Mouse (Mus musculus) erythroblast, embryonic 14.5 days (primary cell): ENCODE data around the gene Pdhb. TPM values are rescaled to one million over a fixed set of nuclear protein-coding genes. Genes with fewer than 3 reads are reported as not detected.

Experiments used
- H3K27me3 ChIP-seq: 2 replicates; pipeline ENCODE4 v1.6.1; 2012; ENCODE audit warnings: inconsistent platforms; ENCODE audit not compliant: control insufficient read depth
- H3K36me3 ChIP-seq: 2 replicates; pipeline ENCODE4 v1.6.1; 2012; ENCODE audit warnings: mild to moderate bottlenecking, inconsistent platforms; ENCODE audit not compliant: control insufficient read depth
- H3K4me1 ChIP-seq: 2 replicates; pipeline ENCODE4 v1.6.1; 2012; ENCODE audit warnings: inconsistent platforms; ENCODE audit not compliant: control insufficient read depth
- H3K4me3 ChIP-seq: replicated peaks from 2 replicates; pipeline ENCODE3; 2012; ENCODE audit warnings: moderate library complexity, mild to moderate bottlenecking, inconsistent platforms
- H3K9me3 ChIP-seq: 2 replicates; pipeline ENCODE4 v1.6.1; 2012; ENCODE audit warnings: low read length, inconsistent platforms, mixed read lengths; ENCODE audit not compliant: control insufficient read depth
- GATA1 ChIP-seq: IDR thresholded peaks from 2 replicates; pipeline ENCODE4 v1.6.1; 2012; ENCODE audit warnings: low read length, inconsistent platforms, mixed read lengths
- TAL1 ChIP-seq: IDR thresholded peaks from 3 replicates; pipeline ENCODE4 v1.6.1; 2012; ENCODE audit warnings: low read length, inconsistent platforms, mixed read lengths
- polyA plus RNA-seq: library from polyadenylated mRNA; stranded (reverse); fragments of >175 nt; gene quantifications from 2 replicates; pipeline ENCODE4 v1.2.3, GENCODE M21; 2012

Pdhb gene
- 4.1 and 7.8 TPM in 2 replicates for polyA plus RNA-seq

- TF ChIP-seq TAL1 (0 out of 3 replicates have a peak, but pooled peaks have one; percentile 18), GATA1 (peak; percentile 56; the same call in 1 of the 2 replicates)
- Histone ChIP-seq H3K9me3 (no peaks in the 10 kb centered on the region), H3K4me3 (peak within 1 kb of the TSS; percentile 99), H3K4me1 (peaks cover 28% of the 10 kb centered on the region), H3K36me3 (peaks cover 38% of the 10 kb centered on the region), H3K27me3 (no peaks in the 10 kb centered on the region)
Observed at GRCm38 (mm10) chr14:8172507-8173410, at the start of gene Pdhb. Pdhb (minus strand) TSS chr14:8173025.

- peaks cover 8% of the 10 kb centered on the region for H3K36me3 ChIP-seq
- H3K9me3 ChIP-seq = no peaks in the 10 kb centered on the region
- H3K4me1 ChIP-seq = peaks cover 34% of the 10 kb centered on the region
- no peaks in the 10 kb centered on the region for H3K27me3 ChIP-seq
- H3K4me3 ChIP-seq = no peak overlapping the region
- TF ChIP-seq GATA1 = no peak
- no peak for TF ChIP-seq TAL1
Observed at GRCm38 (mm10) chr14:8222561-8222960, 49.7 kb upstream of the Pdhb start.

GRCm38 (mm10) chr14:8220912-8221311 lies 48.1 kb upstream of the Pdhb start:
- TF ChIP-seq TAL1 (no peak), GATA1 (no peak)
- Histone ChIP-seq H3K4me1 (peaks cover 37% of the 10 kb centered on the region), H3K36me3 (peaks cover 8% of the 10 kb centered on the region), H3K9me3 (no peaks in the 10 kb centered on the region), H3K27me3 (no peaks in the 10 kb centered on the region), H3K4me3 (no peak overlapping the region)

GRCm38 (mm10) chr14:8220306-8220705 lies 47.5 kb upstream of the Pdhb start:
- Histone ChIP-seq H3K36me3 (peaks cover 8% of the 10 kb centered on the region), H3K27me3 (peaks cover 3% of the 10 kb centered on the region), H3K4me1 (peaks cover 41% of the 10 kb centered on the region), H3K9me3 (no peaks in the 10 kb centered on the region), H3K4me3 (no peak overlapping the region)
- TF ChIP-seq GATA1 (no peak), TAL1 (no peak)

GRCm38 (mm10) chr14:8219876-8220275 lies 47.1 kb upstream of the Pdhb start:
- TF ChIP-seq TAL1 = no peak
- TF ChIP-seq GATA1 = no peak
- H3K27me3 ChIP-seq = peaks cover 4% of the 10 kb centered on the region
- H3K36me3 ChIP-seq = peaks cover 8% of the 10 kb centered on the region
- peaks cover 44% of the 10 kb centered on the region for H3K4me1 ChIP-seq
- H3K4me3 ChIP-seq = no peak overlapping the region
- no peaks in the 10 kb centered on the region for H3K9me3 ChIP-seq

GRCm38 (mm10) chr14:8218730-8219380 lies 46.0 kb upstream of the Pdhb start:
- Histone ChIP-seq H3K27me3 (peaks cover 4% of the 10 kb centered on the region), H3K4me3 (no peak overlapping the region), H3K36me3 (peaks cover 8% of the 10 kb centered on the region), H3K9me3 (no peaks in the 10 kb centered on the region), H3K4me1 (peaks cover 40% of the 10 kb centered on the region)
- TF ChIP-seq GATA1 (no peak), TAL1 (no peak)

GRCm38 (mm10) chr14:8218238-8218637 lies 45.4 kb upstream of the Pdhb start:
- Histone ChIP-seq H3K9me3 (no peaks in the 10 kb centered on the region), H3K4me3 (no peak overlapping the region), H3K36me3 (peaks cover 8% of the 10 kb centered on the region), H3K4me1 (peaks cover 38% of the 10 kb centered on the region), H3K27me3 (peaks cover 4% of the 10 kb centered on the region)
- TF ChIP-seq TAL1 = no peak
- no peak for TF ChIP-seq GATA1

- Histone ChIP-seq H3K4me3 (no peak overlapping the region), H3K27me3 (peaks cover 4% of the 10 kb centered on the region)
Observed at GRCm38 (mm10) chr14:8216100-8216499, 43.3 kb upstream of the Pdhb start.

GRCm38 (mm10) chr14:8215208-8215778 lies 42.5 kb upstream of the Pdhb start:
- H3K27me3 ChIP-seq = peaks cover 4% of the 10 kb centered on the region
- H3K4me3 ChIP-seq = peak overlapping the region; percentile 86
- TF ChIP-seq GATA1 (no peak), TAL1 (no peak)
- H3K4me1 ChIP-seq = peaks cover 25% of the 10 kb centered on the region
- no peaks in the 10 kb centered on the region for H3K9me3 ChIP-seq
- no peaks in the 10 kb centered on the region for H3K36me3 ChIP-seq

More at GRCm38 (mm10) chr14:8216100-8216499, 43.3 kb upstream of the Pdhb start:
- Histone ChIP-seq H3K4me1 (peaks cover 33% of the 10 kb centered on the region), H3K9me3 (no peaks in the 10 kb centered on the region), H3K36me3 (no peaks in the 10 kb centered on the region)
- TF ChIP-seq GATA1 (no peak), TAL1 (no peak)
